Mouse (Mus musculus): ENCODE results near the gene Zfp968.
"Not testable (repeated sequence)": the region's sequence is repeated elsewhere in the genome, so short reads cannot be mapped to it uniquely, and the experiment has no call there.

Zfp968 gene

GRCm38 (mm10) chr2:175372136-175372535, at the start of gene Zfp968:
Gene Zfp968, plus strand, starts transcription at chr2:175372436.
- not testable (repeated sequence) for DNase-seq

GRCm38 (mm10) chr2:175338097-175338496, 34.1 kb upstream of the Zfp968 start, which contains the start of gene Gm4631:
Gene Gm4631, minus strand, starts transcription at chr2:175338197.
- not testable (repeated sequence) for DNase-seq
